Mouse (Mus musculus): ENCODE results near the gene Tmed6.

- TF ChIP-seq CTCF (IDR thresholded peaks at IDR 0.05; ENCODE audit: low read depth, low read length) = no peak
- no peak for TF ChIP-seq POLR2A (IDR thresholded peaks at IDR 0.05; ENCODE audit: extremely low read depth, insufficient read depth, low read length)
Observed at GRCm38 (mm10) chr8:107073706-107074105, 8.3 kb upstream of the Tmed6 start.

Measured in liver, adult 2 months (tissue).